Mouse (Mus musculus) heart, postnatal 0 days (tissue): ENCODE results near the gene Stap2.

ENCODE experiments used
- CTCF ChIP-seq: IDR thresholded peaks from 2 replicates; pipeline ENCODE4 v1.5.1; 2016; ENCODE audit warnings: antibody characterized with exemption, control low read depth, low read depth
- EP300 ChIP-seq: IDR thresholded peaks from 2 replicates; pipeline ENCODE4 v1.6.1; 2016; ENCODE audit warnings: antibody characterized with exemption, low read depth

DNA sequence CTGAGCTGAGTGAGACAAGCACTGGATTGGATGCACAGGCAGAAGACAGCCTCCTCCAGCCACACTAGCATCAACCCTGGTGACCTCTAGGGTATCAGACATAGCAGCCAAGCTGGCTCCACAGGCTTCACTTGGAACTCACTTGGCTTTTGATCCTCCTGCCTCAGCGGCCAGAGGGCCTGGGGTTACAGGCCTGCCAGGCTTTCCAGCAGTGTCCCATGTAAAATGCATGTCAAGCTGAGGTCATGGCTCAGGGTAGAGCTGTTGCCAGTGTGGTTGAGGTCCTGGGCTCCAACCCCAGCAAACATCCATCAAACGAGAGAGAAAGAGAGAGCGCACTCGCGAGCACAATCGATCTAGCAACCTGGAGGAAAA is 29.3 kb upstream of the Stap2 start:
- no peak for TF ChIP-seq CTCF
- TF ChIP-seq EP300 = no peak
